Mouse (Mus musculus) heart, postnatal 0 days (tissue): Measurements from ENCODE around the gene Slc16a3. TPM values are rescaled to one million over a fixed set of nuclear protein-coding genes. Genes with fewer than 3 reads are reported as not detected.

Source experiments
- ATAC-seq: fragments of 200-750 bp; cut with Nextera tagmentation; 2 replicates; pipeline ENCODE4 v1.8.0; 2017; ENCODE audit warnings: low read depth, moderate number of reproducible peaks, moderate library complexity; ENCODE audit not compliant: insufficient read depth
- DNase-seq: peaks from one replicate; pipeline ENCODE4 v3.0.0-alpha.2; 2016; ENCODE audit warnings: low spot score
- H3K27ac ChIP-seq: fragments of 300-500 bp; sonication (generic); 2 replicates; pipeline ENCODE4 v1.5.1; 2014; ENCODE audit warnings: low read depth, mild to moderate bottlenecking
- H3K27me3 ChIP-seq: fragments of 300-500 bp; sonication (generic); 2 replicates; pipeline ENCODE4 v1.6.1; 2014; ENCODE audit warnings: low read length, mixed read lengths; ENCODE audit not compliant: control insufficient read depth, insufficient read depth
- H3K36me3 ChIP-seq: fragments of 300-500 bp; sonication (generic); replicated peaks from 2 replicates; pipeline ENCODE4 v1.6.1; 2014; ENCODE audit warnings: low read length, mixed read lengths; ENCODE audit not compliant: control insufficient read depth, insufficient read depth
- H3K4me1 ChIP-seq: fragments of 300-500 bp; sonication (generic); 2 replicates; pipeline ENCODE4 v1.6.1; 2014; ENCODE audit warnings: antibody characterized with exemption; ENCODE audit not compliant: control insufficient read depth, insufficient read depth
- H3K4me2 ChIP-seq: fragments of 300-500 bp; sonication (generic); 2 replicates; pipeline ENCODE4 v1.6.1; 2014; ENCODE audit warnings: low read depth, mild to moderate bottlenecking, low read length, moderate library complexity
- H3K4me3 ChIP-seq: fragments of 300-500 bp; sonication (generic); 2 replicates; pipeline ENCODE4 v1.5.1; 2014; ENCODE audit warnings: low read depth, low read length
- H3K9ac ChIP-seq: fragments of 300-500 bp; sonication (generic); replicated peaks from 2 replicates; pipeline ENCODE4 v1.6.1; 2014; ENCODE audit warnings: low read depth, low read length, mixed read lengths
- H3K9me3 ChIP-seq: fragments of 300-500 bp; sonication (generic); replicated peaks from 2 replicates; pipeline ENCODE4 v1.6.1; 2016; ENCODE audit warnings: low read length; ENCODE audit not compliant: control insufficient read depth
- CTCF ChIP-seq: IDR thresholded peaks from 2 replicates; pipeline ENCODE4 v1.5.1; 2016; ENCODE audit warnings: antibody characterized with exemption, control low read depth, low read depth
- EP300 ChIP-seq: IDR thresholded peaks from 2 replicates; pipeline ENCODE4 v1.6.1; 2016; ENCODE audit warnings: antibody characterized with exemption, low read depth
- WGBS: fragments of 180-500 bp; shearing (Covaris S2); extraction: QIAGEN DNeasy Blood & Tissue Kit; methylation state at CpG from one replicate; pipeline ENCODE4 v1.1.7; 2014; 5-methylcytosine and 5-hydroxymethylcytosine counted together
- polyA plus RNA-seq: library from polyadenylated mRNA; unstranded; fragments of >200 nt; fragmentation: Nextera tagmentation; extraction: Ambion mirVana; gene quantifications from 2 replicates; pipeline ENCODE4 v1.2.1, GENCODE M21; 2015
- total RNA-seq: library from RNA; depleted of rRNA; stranded (reverse); fragments of >200 nt; gene quantifications from 2 replicates; pipeline ENCODE4 v1.2.3, GENCODE M21; 2014; ENCODE audit warnings: low replicate concordance; rRNA removed

Slc16a3 gene
- total RNA-seq (153 and 260 TPM in 2 replicates), polyA plus RNA-seq (15.6 and 17.0 TPM in 2 replicates)

DNA sequence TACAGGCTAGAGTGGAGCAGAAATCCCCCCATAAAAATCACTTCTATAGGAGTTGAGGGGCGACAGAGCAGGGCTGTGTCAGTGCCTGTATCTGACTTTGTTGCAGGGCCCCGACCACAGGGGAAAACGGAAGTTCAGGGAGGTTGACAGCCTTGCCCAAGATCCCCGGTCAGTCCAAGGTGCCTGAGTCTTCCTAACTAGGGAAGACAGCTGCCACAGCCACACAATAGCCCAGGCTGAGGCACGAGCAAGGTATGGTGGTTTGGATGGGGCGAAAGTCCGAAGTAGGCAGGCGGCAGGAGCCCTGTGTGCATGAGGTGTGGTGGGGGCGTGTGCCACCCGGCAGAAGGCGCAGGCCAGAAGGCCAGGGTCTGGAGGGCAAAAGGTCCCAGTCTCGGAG, at the start of gene Slc16a3:
Slc16a3 (plus strand) TSS at position 153 of the 400 bp plus-strand sequence.
- Histone ChIP-seq H3K36me3 (no peaks in the 10 kb centered on the region), H3K4me1 (peaks cover 37% of the 10 kb centered on the region), H3K27ac (peak within 1 kb of the TSS; percentile 52), H3K9ac (peak within 1 kb of the TSS; percentile 53), H3K4me3 (peak within 1 kb of the TSS; percentile 55), H3K27me3 (no peaks in the 10 kb centered on the region), H3K4me2 (peak within 1 kb of the TSS; percentile 77), H3K9me3 (no peaks in the 10 kb centered on the region)
- DNase-seq (no peak), ATAC-seq (no peak)
- 24% methylated on average over 12 of the region's 12 CpGs for whole genome bisulfite sequencing
- TF ChIP-seq EP300 (no peak), CTCF (no peak)

DNA sequence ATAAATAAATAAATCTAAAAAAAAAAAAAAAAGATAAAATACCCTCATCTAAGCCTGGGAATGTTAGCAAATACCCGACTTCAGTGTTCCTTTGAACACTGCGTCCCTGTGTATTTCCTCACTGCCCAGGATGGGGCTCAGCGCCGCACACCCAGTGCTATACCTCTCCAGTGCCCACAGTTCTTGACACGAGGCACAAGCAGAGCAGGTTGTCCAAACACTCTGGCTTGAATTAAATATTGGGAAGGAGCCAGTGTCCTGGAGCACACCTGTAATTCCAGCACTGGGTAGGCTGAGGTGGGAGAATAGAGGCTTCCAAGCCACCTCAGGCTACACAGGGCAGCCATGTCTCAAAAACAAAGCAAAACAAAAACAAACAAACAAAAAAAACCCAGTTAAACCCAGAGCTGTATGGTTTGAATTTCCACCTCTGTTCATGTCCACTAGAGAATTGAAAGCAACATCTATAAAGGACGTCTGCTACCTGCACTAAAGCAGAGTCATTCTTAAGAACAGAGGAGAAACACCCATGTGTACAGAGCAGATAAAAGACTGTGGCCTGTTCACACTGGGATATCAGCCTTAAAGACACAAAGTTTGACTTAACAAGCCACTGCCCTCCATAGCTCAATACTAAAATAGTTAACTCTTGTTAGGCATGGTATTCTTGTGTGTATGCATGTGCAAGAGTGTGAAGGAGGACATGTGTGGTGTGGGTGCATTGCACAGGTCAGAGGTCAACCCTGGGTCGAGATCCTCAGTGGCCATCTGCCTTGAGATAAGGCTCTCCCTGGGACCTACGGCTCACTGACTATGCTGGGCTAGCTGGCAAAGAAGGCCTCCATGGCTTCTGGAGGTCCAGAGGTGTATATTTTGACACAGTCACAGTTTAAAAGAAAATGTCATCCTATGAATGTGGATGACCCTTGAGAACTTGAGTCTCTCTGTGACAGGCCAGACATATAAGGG, 47.7 kb upstream of the Slc16a3 start:
- Histone ChIP-seq H3K27me3 (no peaks in the 10 kb centered on the region), H3K4me1 (no peaks in the 10 kb centered on the region), H3K4me2 (no peak overlapping the region), H3K9ac (no peak overlapping the region), H3K27ac (no peak overlapping the region), H3K4me3 (no peak overlapping the region), H3K9me3 (no peaks in the 10 kb centered on the region), H3K36me3 (peaks cover 5% of the 10 kb centered on the region; the same call in 1 of the 2 replicates)
- ATAC-seq = no peak
- DNase-seq = no peak
- 76% methylated on average over 8 of the region's 8 CpGs for WGBS
- TF ChIP-seq CTCF (no peak), EP300 (no peak)

DNA sequence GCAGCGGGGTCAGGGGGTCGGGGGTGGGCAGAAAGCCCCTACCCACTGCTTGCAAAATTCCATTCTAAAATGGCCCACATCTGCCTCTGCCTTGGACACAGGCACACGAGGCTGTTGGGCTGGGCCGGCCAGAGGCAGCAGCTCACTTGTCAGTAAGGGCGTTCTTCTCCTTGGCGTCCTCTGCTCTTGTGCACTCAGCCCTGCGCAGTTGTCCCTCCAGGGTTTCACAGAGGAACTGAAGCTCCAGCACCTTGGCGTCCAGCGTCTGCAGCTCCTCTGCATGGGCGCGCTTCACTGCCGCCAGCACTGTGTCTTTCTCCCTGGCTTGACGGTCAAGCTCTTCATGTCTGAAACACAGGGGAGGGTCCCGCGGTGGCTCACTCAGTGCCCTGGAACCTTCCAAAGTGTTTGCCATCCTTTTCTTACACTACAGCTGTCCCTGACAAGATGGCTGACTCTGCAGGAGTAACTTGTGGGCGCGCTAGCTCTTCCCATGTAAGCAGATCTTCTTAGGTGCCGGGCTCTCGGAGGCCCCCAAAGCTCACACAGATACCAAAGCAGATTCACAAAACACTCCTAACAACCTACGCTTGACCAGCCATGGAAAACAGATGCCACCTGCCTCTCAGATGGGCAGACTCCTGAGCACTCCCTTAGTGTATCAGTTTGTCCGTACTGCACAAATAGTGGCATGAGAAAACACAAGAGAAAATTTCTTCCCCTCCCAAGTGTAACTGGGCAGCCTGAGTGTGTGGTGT, 46.4 kb upstream of the Slc16a3 start:
- H3K9ac ChIP-seq = no peak overlapping the region
- TF ChIP-seq CTCF (no peak), EP300 (no peak)
- WGBS = 84% methylated on average over 21 of the region's 21 CpGs

DNA sequence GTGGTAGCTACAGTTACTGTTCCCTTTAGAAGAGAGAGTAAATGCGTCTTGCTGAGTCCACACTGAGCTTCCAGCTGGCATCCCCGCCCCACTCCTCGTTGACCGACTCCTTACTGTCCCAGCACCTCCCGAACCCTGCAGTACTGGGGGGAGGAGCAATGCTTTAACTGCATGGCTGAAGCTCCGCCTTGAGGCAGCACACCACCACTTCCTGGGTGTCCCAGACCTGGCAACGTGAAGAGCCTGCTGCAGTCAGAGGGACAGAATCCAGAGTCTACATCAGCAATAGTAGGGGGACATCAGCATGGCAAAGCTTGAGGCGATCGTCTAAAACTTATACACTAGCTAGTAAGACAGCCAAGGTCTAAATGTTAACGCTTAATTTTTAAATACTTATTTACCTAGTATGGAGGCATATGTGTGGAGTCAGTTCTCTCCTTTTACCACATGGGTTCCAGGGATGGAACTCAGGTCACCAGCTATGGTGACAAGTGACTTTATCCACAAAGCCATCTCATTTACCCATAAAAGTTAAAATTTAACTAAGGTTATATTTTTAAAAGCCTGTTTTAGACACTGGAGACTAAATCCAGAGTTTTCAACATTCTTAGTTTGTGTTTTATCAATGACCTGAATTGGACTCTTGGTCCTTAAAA, 45.7 kb upstream of the Slc16a3 start:
- no peak for ATAC-seq
- 54% methylated on average over 10 of the region's 10 CpGs for WGBS

More for the DNA sequence above, 46.4 kb upstream of the Slc16a3 start:
- Histone ChIP-seq H3K36me3 (peaks cover 5% of the 10 kb centered on the region; the same call in 1 of the 2 replicates), H3K27ac (no peak overlapping the region), H3K9me3 (no peaks in the 10 kb centered on the region), H3K4me3 (no peak overlapping the region), H3K4me1 (no peaks in the 10 kb centered on the region), H3K27me3 (no peaks in the 10 kb centered on the region), H3K4me2 (no peak overlapping the region)
- ATAC-seq = no peak
- no peak for DNase-seq

More for the DNA sequence above, 45.7 kb upstream of the Slc16a3 start:
- Histone ChIP-seq H3K9me3 (no peaks in the 10 kb centered on the region), H3K27me3 (no peaks in the 10 kb centered on the region), H3K4me3 (no peak overlapping the region), H3K4me1 (no peaks in the 10 kb centered on the region), H3K4me2 (no peak overlapping the region), H3K36me3 (peaks cover 2% of the 10 kb centered on the region; the same call in 1 of the 2 replicates), H3K27ac (no peak overlapping the region), H3K9ac (no peak overlapping the region)
- no peak for TF ChIP-seq CTCF
- DNase-seq = no peak
